Mouse (Mus musculus) right cerebral cortex, postnatal 14 days (tissue): Measurements from ENCODE around the gene Nr1h4.

Source experiments
- DNase-seq: peaks from one replicate; pipeline ENCODE4 v3.0.0; 2022

Nr1h4 gene

DNA sequence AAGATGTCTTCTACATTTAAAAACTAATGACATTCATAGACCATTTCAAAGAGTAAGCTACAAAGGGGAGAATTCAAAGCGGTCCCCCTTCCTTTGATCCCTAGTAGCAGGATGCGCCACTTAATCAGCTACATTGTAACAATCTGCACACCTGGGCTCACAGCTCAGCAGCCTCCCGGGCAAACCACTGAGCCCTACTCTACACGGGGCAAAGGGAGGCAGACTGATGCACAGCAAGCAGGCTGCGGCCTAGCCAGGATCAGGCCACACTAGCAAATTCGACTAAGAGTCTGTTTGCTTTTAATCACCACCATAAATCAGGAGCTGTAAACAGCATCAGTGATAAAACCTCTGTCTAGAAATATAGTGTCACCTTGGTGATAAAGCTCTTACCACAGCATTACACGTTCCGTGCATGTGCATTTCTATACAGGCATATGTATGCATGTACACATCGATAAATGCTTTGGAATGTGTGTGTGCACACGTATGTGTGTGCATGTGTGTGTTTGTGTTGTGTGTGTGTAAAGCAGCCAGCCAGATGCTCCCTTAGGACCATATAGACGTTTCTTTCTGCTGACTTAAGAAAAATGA is 108.5 kb downstream of the Nr1h4 start:
- DNase-seq: no peak

GRCm38 (mm10) chr10:89424217-89424616 is 109.2 kb downstream of the Nr1h4 start:
- DNase-seq: no peak

DNA sequence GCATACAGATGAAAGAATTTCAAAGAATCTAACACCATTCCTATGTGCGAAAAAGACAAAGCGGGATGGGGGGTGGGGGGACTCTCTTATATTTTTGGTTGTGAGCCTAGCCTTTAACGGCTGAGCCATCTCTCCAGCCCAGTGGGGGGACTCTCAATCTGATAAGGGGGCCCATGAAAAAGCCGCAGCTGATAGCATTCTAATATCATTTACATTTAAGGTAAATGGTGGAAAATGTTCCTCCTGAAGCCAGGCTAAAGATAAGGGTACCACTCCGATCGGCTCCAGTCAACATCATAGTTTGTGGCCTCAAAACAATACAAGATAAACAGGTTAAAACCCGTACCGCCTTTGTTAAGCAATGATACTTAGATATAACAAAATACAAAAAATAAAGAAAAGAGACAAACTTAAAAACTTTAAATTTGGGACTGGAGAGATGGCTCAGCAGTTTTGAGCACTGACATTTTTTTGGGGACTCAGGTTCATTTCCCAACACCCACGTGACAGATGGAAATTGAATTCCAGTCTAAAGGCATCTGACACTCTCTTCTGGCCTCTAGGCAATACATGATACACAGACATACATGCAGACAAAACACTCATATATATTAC is 110.1 kb downstream of the Nr1h4 start:
- DNase-seq: no peak

DNA sequence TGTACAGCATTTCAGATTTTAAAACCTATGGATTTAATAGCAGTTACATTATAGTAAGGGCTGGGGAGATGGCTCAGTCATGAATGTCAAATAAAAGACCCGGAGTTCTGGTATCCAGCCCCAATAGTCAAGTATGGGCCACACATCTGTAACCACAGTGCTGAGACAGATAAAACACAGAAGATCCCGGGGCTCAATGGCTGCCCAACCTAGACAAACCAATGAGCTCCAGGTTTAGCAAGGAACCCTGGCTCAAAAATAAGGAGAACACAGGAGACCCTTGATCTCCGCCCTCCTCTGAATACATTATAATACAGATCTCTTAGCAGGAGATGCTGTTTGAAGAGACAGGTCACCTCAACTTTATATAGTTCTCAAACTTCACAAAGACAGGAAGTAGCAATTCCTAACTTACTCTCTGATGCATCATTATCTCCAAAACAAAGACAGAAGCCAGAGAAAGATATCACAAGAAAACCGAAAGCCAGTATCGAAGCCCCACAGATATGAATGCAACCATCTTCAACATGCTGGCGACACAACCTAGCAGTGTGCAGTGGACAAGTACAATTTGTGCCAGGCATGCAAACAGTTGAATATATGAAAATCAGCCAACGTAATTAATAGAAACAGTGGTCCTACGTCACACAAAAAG is 110.8 kb downstream of the Nr1h4 start:
- DNase-seq: no peak

DNA sequence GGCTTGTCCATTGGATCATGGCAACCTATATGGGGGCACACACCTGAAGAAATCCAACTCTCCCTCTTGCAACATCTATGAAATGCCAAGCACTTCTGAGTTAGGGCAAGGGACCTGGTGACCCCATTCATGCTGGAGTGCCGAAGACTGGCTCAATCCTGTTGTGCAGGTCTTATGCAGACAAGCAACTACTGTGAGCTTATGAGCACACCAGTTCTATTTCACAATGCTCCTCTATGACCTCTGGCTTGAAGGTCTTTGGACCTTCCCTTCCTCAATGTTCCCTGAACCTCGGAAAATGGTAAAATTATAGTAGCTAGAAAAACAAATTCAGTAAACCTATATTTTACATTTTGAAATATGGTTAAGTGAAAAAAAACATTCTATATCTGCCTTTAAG is 115.4 kb downstream of the Nr1h4 start:
- no peak for DNase-seq

DNA sequence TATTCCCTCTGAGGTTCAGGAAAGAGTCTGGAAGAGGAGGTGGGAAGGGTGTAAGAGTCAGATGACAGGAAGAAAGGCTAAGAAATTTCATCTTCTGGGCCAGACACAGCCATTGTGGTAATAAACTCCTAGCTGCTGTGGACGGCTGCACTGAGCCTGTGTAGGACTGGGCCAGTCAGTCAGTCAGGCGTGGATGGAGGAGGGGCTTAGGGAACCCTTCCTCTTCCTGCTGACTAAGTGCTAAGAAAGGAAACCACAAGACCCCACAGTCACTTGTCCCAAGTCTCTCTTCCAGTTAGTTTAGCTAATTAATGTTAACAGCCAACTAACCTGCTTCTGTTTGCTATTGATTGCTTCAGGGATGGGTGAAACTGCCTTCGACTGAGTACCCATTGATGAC is 117.9 kb downstream of the Nr1h4 start:
- DNase-seq: no peak

DNA sequence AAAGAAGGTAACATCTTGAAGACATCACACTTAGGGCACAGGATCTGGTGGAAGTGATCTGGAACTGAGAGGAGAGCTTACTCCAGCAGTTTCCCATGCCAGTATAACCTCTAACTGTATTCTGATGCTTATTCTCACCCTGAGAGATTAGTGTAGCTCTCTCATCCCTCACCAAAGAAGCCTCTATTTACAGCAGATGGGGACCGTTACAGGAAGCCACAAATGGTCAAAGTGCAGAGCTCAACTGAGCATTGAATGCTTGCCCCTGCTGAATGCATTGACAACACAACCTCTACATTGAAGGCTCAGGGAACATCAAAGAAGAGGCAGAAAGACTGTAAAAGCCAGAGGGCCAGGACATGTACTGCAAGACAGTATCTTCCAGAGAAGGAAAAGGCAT is 125.8 kb downstream of the Nr1h4 start:
- DNase-seq: no peak

DNA sequence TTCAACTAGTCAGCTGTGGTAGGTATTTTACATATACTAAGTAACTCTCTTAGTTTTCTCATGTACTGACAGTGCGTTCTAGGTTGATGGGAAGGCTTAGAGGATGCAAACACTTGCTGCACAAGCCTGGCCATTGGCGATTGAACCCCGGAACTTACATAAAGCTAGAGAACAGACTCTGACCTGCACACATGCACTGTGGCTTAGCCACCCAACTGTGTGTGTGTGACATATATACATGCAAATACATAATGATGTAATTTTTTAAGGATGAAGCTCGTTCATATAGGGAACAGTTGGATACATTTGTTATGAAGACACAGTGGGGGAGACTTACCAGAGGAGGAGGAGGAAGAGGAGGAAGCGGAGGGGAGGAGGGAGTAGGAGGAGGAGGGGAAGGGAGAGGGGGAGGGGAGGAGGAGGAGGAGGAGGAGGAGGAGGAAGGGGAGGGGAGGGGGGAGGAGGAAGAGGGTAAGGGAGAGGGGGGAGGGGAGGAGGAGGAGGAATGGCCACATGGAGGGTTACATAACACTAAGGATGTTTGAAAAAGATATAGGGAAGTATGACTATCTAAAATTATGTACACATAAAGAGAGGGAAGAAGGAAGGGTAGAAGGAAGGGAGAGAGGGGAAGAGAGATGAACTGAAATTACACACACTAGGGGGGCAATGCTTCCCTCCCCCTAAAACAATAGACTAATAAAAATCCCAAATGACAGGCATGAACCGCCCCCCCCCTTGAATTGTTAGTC is 126.5 kb downstream of the Nr1h4 start:
- no peak for DNase-seq

- no peak for DNase-seq
These were observed 128.4 kb downstream of the Nr1h4 start for GRCm38 (mm10) chr10:89404936-89405335.
